Mouse (Mus musculus) midbrain, embryonic 14.5 days (tissue): ENCODE measurements around the gene Trim9. TPM values are rescaled to one million over a fixed set of nuclear protein-coding genes. Genes with fewer than 3 reads are reported as not detected.

Source experiments
- ATAC-seq: fragments of 200-750 bp; cut with Nextera tagmentation; 2 replicates; pipeline ENCODE4 v1.8.0; 2017; ENCODE audit warnings: moderate number of reproducible peaks, moderate library complexity; ENCODE audit not compliant: low FRiP score, low TSS enrichment
- DNase-seq: peaks from one replicate; pipeline ENCODE4 v3.0.0-alpha.2; 2015
- H3K27ac ChIP-seq: fragments of 300-500 bp; sonication (generic); replicated peaks from 2 replicates; pipeline ENCODE4 v1.5.1; 2014; ENCODE audit warnings: mild to moderate bottlenecking, low read depth, low read length, moderate library complexity
- H3K27me3 ChIP-seq: fragments of 300-500 bp; sonication (generic); 2 replicates; pipeline ENCODE4 v1.6.1; 2014; ENCODE audit warnings: low read length, control low read depth, mixed read lengths; ENCODE audit not compliant: control insufficient read depth, insufficient read depth
- H3K36me3 ChIP-seq: fragments of 300-500 bp; sonication (generic); 2 replicates; pipeline ENCODE4 v1.6.1; 2014; ENCODE audit warnings: low read length, control low read depth; ENCODE audit not compliant: control insufficient read depth, insufficient read depth
- H3K4me1 ChIP-seq: fragments of 300-500 bp; sonication (generic); 2 replicates; pipeline ENCODE4 v1.6.1; 2014; ENCODE audit warnings: mild to moderate bottlenecking, antibody characterized with exemption, low read length, control low read depth; ENCODE audit not compliant: control insufficient read depth, insufficient read depth
- H3K4me2 ChIP-seq: fragments of 300-500 bp; sonication (generic); 2 replicates; pipeline ENCODE4 v1.6.1; 2014; ENCODE audit warnings: mild to moderate bottlenecking, low read length, moderate library complexity
- H3K4me3 ChIP-seq: fragments of 300-500 bp; sonication (generic); replicated peaks from 2 replicates; pipeline ENCODE4 v1.5.1; 2014; ENCODE audit warnings: low read depth, low read length
- H3K9ac ChIP-seq: fragments of 300-500 bp; sonication (generic); replicated peaks from 2 replicates; pipeline ENCODE4 v1.6.1; 2014; ENCODE audit warnings: mild to moderate bottlenecking, low read length, moderate library complexity
- H3K9me3 ChIP-seq: fragments of 300-500 bp; sonication (generic); 2 replicates; pipeline ENCODE4 v1.6.1; 2016; ENCODE audit warnings: low read length, control low read depth, mixed read lengths; ENCODE audit not compliant: control insufficient read depth
- WGBS: fragments of 180-500 bp; shearing (Covaris S2); extraction: QIAGEN DNeasy Blood & Tissue Kit; methylation state at CpG from one replicate; pipeline ENCODE4 v1.1.7; 2014; 5-methylcytosine and 5-hydroxymethylcytosine counted together
- polyA plus RNA-seq: library from polyadenylated mRNA; unstranded; fragments of >200 nt; fragmentation: Nextera tagmentation; extraction: Ambion mirVana; gene quantifications from 2 replicates; pipeline ENCODE4 v1.2.1, GENCODE M21; 2014

The Trim9 gene
- polyA plus RNA-seq, 1 experiment from 2014 or later, result 65.2 TPM

DNA sequence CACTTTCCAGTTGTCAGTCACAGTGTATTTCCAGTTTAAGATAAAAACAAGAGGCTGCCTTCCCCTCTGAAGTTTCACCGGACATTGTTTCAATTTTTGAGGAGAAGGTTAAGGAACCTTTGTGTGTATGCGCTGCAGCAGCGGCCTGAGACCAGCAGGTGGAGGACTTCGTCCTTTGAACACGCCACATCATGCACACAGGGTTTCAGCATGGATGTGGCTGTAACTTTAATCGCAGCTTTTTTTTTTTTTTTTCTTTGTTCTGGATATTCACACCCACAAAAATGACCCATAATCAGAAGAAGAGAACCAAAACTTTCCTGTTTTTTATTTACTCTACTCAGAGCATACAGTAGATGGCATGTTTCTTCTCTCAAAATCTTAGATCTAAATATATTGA, 113.0 kb downstream of the Trim9 start:
- WGBS, result 11% methylated on average over 6 of the region's 6 CpGs

GRCm38 (mm10) chr12:70233637-70234315, 113.6 kb downstream of the Trim9 start:
- Histone ChIP-seq H3K9ac (no peak overlapping the region), H3K9me3 (no peaks in the 10 kb centered on the region), H3K27ac (no peak overlapping the region), H3K36me3 (no peaks in the 10 kb centered on the region), H3K4me2 (no peak overlapping the region), H3K4me3 (no peak overlapping the region), H3K4me1 (no peaks in the 10 kb centered on the region), H3K27me3 (no peaks in the 10 kb centered on the region)
- DNase-seq (no peak), ATAC-seq (no peak)
- 87% methylated on average over 6 of the region's 6 CpGs for WGBS

More for the DNA sequence above, 113.0 kb downstream of the Trim9 start:
- Histone ChIP-seq H3K4me2 (no peak overlapping the region; the same call in 1 of the 2 replicates), H3K9me3 (no peaks in the 10 kb centered on the region), H3K27ac (no peak overlapping the region), H3K4me1 (no peaks in the 10 kb centered on the region), H3K4me3 (no peak overlapping the region), H3K27me3 (no peaks in the 10 kb centered on the region), H3K36me3 (no peaks in the 10 kb centered on the region), H3K9ac (no peak overlapping the region)
- DNase-seq (peak; percentile 90), ATAC-seq (peak; percentile 74)

- DNase-seq (no peak), ATAC-seq (no peak)
- no peaks in the 10 kb centered on the region for H3K36me3 ChIP-seq
- no peaks in the 10 kb centered on the region for H3K9me3 ChIP-seq
- H3K9ac ChIP-seq, result 0 out of 2 replicates have a peak overlapping the region, but pooled peaks have one; percentile 9
- WGBS, result 30% methylated on average over 5 of the region's 5 CpGs
- peaks cover 7% of the 10 kb centered on the region for H3K4me1 ChIP-seq
- no peak overlapping the region for H3K4me3 ChIP-seq
- H3K4me2 ChIP-seq, result no peak overlapping the region
- no peak overlapping the region for H3K27ac ChIP-seq
- H3K27me3 ChIP-seq, result no peaks in the 10 kb centered on the region
Measured at GRCm38 (mm10) chr12:70232020-70232544, 115.3 kb downstream of the Trim9 start.

DNA sequence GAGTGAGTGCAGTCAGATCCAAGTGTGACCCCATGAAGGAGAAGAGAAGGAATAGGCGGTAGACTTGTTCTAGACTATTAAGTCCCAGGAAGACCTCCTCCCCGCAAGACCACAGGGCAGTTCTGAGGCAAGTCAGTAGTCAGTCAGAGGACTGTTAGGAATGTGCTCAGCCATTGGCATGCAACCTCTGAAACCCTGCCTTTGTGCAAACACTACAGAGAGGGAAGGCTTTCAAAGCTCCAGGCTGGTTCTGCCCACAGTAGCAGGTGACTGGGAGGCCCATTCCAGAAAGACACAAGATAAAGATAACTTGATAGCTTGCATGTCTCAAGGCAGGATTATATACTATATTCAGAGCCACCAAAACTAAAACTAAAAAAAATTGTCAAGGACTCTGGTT, 116.1 kb downstream of the Trim9 start, which contains the start of gene Pygl:
Pygl (minus strand) TSS at position 195 of the 400 bp plus-strand sequence.
- no peak for ATAC-seq
- 85% methylated on average over 2 of the region's 2 CpGs for WGBS
- Histone ChIP-seq H3K9me3 (no peaks in the 10 kb centered on the region), H3K27me3 (peaks cover 5% of the 10 kb centered on the region; the same call in 1 of the 2 replicates), H3K4me2 (no peak within 1 kb of the TSS), H3K4me3 (no peak within 1 kb of the TSS), H3K27ac (no peak within 1 kb of the TSS), H3K36me3 (no peaks in the 10 kb centered on the region), H3K4me1 (peaks cover 11% of the 10 kb centered on the region), H3K9ac (0 out of 2 replicates have a peak within 1 kb of the TSS, but pooled peaks have one; percentile 9)
- no peak for DNase-seq

DNA sequence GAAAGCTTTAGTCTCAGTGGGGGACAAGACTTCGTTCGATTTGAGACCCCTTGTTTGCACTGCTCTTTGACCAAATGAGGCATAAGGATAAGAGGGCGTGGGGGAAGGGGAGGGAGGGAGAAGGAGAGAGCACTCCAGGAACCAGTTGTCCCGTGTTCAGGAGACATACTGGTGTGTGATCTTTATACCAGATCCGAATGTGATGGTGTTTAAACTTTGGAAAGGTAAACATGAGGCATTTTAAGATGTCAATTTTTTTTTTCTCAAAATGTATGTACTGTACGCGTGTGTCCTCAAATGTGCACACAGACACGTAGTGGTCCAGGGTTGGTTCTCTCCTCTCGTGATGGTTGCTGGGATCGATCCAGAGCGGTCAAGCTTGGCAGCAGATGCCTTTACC, 119.3 kb downstream of the Trim9 start:
- 69% methylated on average over 11 of the region's 11 CpGs for WGBS
- ATAC-seq (no peak), DNase-seq (no peak)
- Histone ChIP-seq H3K36me3 (no peaks in the 10 kb centered on the region), H3K9ac (no peak overlapping the region), H3K4me1 (peaks cover 11% of the 10 kb centered on the region), H3K4me3 (no peak overlapping the region), H3K27me3 (peaks cover 5% of the 10 kb centered on the region; the same call in 1 of the 2 replicates), H3K9me3 (no peaks in the 10 kb centered on the region), H3K4me2 (peak overlapping the region; percentile 90), H3K27ac (no peak overlapping the region)

- peaks cover 5% of the 10 kb centered on the region; the same call in 1 of the 2 replicates for H3K27me3 ChIP-seq
- peaks cover 11% of the 10 kb centered on the region for H3K4me1 ChIP-seq
- H3K9ac ChIP-seq, result peak overlapping the region; percentile 56
- no peak overlapping the region for H3K27ac ChIP-seq
- 1% methylated on average over 52 of the region's 52 CpGs for WGBS
- no peaks in the 10 kb centered on the region for H3K9me3 ChIP-seq
- ATAC-seq (peak; percentile 66), DNase-seq (peak; percentile 64)
- no peaks in the 10 kb centered on the region for H3K36me3 ChIP-seq
- H3K4me2 ChIP-seq, result peak overlapping the region; percentile 90
- H3K4me3 ChIP-seq, result peak overlapping the region; percentile 39
Measured at GRCm38 (mm10) chr12:70227121-70227932, 120.1 kb downstream of the Trim9 start.

DNA sequence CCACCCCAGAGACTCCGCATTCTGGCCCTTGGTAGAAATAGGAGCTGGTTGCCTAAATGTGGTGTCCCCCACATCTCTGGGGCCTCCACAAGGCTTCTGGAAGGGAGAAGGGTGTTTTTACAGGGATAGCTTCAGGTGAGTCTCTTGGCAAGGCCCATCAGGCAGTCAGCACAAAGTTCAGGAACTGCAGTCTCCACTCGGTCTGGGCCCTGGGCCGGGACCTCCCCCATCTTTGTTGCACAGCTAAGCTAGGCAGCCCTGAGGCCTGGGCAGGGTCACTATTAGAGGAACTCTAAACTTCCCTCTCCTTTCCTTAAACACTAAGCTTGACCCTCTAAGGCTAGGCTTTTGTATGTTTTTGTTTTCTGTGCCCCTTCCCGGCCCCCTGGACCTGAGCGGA, 120.8 kb downstream of the Trim9 start:
- ATAC-seq (no peak), DNase-seq (no peak)
- Histone ChIP-seq H3K4me3 (peak overlapping the region; percentile 39), H3K4me1 (peaks cover 11% of the 10 kb centered on the region), H3K4me2 (peak overlapping the region; percentile 90), H3K27ac (no peak overlapping the region), H3K9ac (peak overlapping the region; percentile 56; the same call in 1 of the 2 replicates), H3K9me3 (no peaks in the 10 kb centered on the region), H3K27me3 (peaks cover 5% of the 10 kb centered on the region; the same call in 1 of the 2 replicates), H3K36me3 (no peaks in the 10 kb centered on the region)
- 30% methylated on average over 5 of the region's 5 CpGs for whole genome bisulfite sequencing

GRCm38 (mm10) chr12:70223331-70223730, 124.1 kb downstream of the Trim9 start:
- no peak for ATAC-seq
- DNase-seq, result no peak
- H3K27me3 ChIP-seq, result peaks cover 5% of the 10 kb centered on the region; the same call in 1 of the 2 replicates
- H3K4me1 ChIP-seq, result peaks cover 11% of the 10 kb centered on the region
- WGBS, result 71% methylated on average over 4 of the region's 4 CpGs
- no peak overlapping the region for H3K4me2 ChIP-seq
- H3K9me3 ChIP-seq, result no peaks in the 10 kb centered on the region
- H3K36me3 ChIP-seq, result no peaks in the 10 kb centered on the region
- H3K27ac ChIP-seq, result no peak overlapping the region
- H3K9ac ChIP-seq, result no peak overlapping the region
- no peak overlapping the region for H3K4me3 ChIP-seq
